Mouse (Mus musculus): ENCODE data around the gene Rgs7bp.

Gene Rgs7bp

DNA sequence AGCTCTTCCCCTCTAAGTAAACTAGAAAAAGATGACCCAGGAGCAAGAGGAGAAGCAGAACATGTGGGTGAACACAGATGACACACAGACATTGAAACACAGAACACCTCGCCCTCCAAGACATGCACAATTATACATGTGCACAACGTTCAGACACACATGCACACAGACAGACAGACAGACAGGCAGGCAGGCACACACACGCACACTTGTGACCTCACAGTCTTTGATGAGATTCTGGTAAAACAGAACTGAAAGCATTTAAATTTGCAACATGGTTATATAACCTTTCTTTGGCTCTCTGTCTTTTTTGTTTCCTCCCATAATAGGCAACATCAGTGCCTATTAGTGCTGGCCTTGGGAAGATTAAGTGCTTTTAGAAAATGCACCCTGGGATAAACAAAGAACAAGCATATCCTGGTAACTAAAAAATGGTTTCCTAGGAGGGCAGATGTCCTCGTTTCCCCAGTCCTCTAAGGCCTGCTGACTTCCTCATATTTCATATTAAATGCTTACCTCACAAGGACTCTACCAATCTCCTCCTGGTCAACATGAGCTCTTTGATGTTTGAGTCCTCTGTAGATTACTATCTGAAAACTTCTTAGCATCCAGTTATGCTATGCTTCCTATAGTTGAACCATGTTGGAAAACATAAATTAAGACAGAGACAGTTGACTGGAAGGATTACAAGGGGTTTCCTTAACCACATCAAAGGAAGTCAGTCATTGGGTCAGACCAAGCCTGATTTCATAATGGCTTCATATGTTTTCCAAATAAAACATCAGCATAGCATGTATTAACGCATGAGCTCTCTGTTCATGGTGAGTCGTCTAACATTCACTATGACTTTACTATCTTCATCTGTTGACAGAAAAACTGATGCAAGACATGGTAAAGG, 122.8 kb downstream of the Rgs7bp start:
- WGBS, result 85% methylated on average over 6 of the region's 6 CpGs

- 69% methylated on average over 3 of the region's 3 CpGs for WGBS
Measured at GRCm38 (mm10) chr13:104930814-104931213, 123.9 kb downstream of the Rgs7bp start.

- 82% methylated on average over 16 of the region's 16 CpGs for WGBS
Measured at GRCm38 (mm10) chr13:104918663-104919062, 136.1 kb downstream of the Rgs7bp start.

DNA sequence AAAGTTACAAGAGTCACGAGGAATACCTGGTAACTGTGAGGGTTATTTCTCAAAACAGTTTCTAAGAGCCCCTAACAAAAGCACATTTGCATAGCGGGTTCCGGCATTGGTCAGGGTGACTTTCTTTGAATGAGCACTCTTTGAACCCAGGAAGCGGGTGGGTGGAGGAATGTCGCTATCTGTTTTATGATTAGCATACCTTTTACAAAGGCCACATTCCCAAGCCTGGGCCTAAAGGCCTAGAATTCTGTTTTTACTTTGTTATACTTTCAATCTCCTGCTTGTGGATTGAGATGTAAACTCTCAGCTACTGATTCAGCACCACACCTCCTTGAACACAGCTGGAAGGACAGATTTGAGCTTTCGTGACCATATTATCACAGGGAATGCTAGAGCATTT, 138.0 kb downstream of the Rgs7bp start:
- WGBS, result 92% methylated on average over 6 of the region's 6 CpGs

DNA sequence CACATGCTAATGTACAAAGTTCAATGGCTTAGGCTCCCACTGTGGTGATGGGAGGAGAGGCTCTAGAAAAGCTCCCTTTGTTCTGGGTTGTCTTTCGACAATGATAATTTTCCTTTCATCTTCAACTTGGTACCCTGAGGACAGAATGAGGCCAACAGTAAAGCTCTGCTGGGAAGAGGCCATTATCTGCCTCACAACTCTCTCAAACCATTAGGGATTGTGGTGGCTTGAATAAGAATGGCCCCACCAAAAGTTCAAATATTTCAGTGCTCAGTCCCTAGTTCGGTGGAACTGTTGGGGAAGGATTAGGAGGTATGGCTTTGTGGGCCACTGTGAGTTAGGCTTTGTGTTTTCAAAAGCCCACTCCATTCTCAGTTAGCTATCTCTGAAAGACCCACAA, 138.6 kb downstream of the Rgs7bp start:
- 86% methylated on average over 2 of the region's 2 CpGs for WGBS

DNA sequence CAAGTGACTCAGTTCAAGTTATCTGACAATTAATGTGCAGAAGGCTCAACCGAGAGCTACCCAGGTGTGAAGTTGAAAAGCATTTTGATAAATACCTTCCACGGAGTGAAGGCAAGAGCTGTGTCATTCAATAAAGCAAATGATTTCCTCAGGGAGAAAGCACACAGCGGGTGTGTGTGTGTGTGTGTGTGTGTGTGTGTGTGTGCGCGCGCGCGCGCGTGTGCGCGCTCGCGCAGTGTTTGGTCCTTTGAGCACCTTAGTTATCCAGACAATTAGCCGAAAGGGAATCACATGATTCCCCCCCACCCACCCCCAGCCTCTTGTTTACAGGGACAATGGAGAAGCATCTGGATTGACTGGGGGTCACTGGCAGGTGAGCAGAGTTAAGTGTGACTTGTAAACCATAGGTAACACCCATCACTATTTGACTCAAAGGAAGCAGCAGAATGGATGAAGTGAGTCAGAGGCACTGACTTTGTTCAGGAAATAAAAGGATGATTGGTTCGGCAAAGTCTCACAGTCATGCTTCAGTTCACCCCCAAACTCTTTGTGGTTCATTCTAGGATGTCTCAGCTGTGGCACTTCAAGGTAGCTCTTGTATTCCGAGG, 140.3 kb downstream of the Rgs7bp start:
- WGBS, result 87% methylated on average over 17 of the region's 17 CpGs

GRCm38 (mm10) chr13:104911626-104912025, 143.1 kb downstream of the Rgs7bp start:
- 55% methylated on average over 5 of the region's 5 CpGs for WGBS

GRCm38 (mm10) chr13:104911006-104911405, 143.7 kb downstream of the Rgs7bp start:
- 90% methylated on average over 1 of the region's 1 CpGs for WGBS

- WGBS, result 73% methylated on average over 7 of the region's 7 CpGs
Measured at GRCm38 (mm10) chr13:104908691-104909090, 146.0 kb downstream of the Rgs7bp start.

Measured in cerebral cortex, adult 2 months (tissue).